Mouse (Mus musculus) midbrain, embryonic 12.5 days (tissue): Measurements from ENCODE around the gene Gm14214. TPM values are rescaled to one million over a fixed set of nuclear protein-coding genes. Genes with fewer than 3 reads are reported as not detected.
A peak's percentile ranks its signal among the peaks of the same experiment; 100 is the strongest.

Source experiments
- ATAC-seq: fragments of 200-750 bp; cut with Nextera tagmentation; 2 replicates; pipeline ENCODE4 v1.8.0; 2017; ENCODE audit warnings: low read depth, moderate TSS enrichment, moderate library complexity; ENCODE audit not compliant: low FRiP score
- H3K27ac ChIP-seq: fragments of 300-500 bp; sonication (generic); replicated peaks from 2 replicates; pipeline ENCODE4 v1.5.1; 2016; ENCODE audit warnings: mild to moderate bottlenecking
- H3K27me3 ChIP-seq: fragments of 300-500 bp; sonication (generic); 2 replicates; pipeline ENCODE4 v1.6.1; 2016; ENCODE audit warnings: mild to moderate bottlenecking
- H3K36me3 ChIP-seq: fragments of 300-500 bp; sonication (generic); 2 replicates; pipeline ENCODE4 v1.6.1; 2016
- H3K4me1 ChIP-seq: fragments of 300-500 bp; sonication (generic); 2 replicates; pipeline ENCODE4 v1.6.1; 2016
- H3K4me2 ChIP-seq: fragments of 300-500 bp; sonication (generic); replicated peaks from 2 replicates; pipeline ENCODE4 v1.6.1; 2016; ENCODE audit warnings: mild to moderate bottlenecking, moderate library complexity
- H3K4me3 ChIP-seq: fragments of 300-500 bp; sonication (generic); 2 replicates; pipeline ENCODE4 v1.5.1; 2016; ENCODE audit warnings: mild to moderate bottlenecking
- H3K9ac ChIP-seq: fragments of 300-500 bp; sonication (generic); replicated peaks from 2 replicates; pipeline ENCODE4 v1.6.1; 2016; ENCODE audit warnings: mild to moderate bottlenecking, moderate library complexity
- H3K9me3 ChIP-seq: fragments of 300-500 bp; sonication (generic); 2 replicates; pipeline ENCODE4 v1.6.1; 2016; ENCODE audit warnings: mild to moderate bottlenecking
- WGBS: fragments of 180-500 bp; shearing (Covaris S2); methylation state at CpG from one replicate; pipeline ENCODE4 v1.1.7; 2016; 5-methylcytosine and 5-hydroxymethylcytosine counted together
- polyA plus RNA-seq: library from polyadenylated mRNA; unstranded; fragments of >200 nt; fragmentation: Nextera tagmentation; extraction: Ambion mirVana; gene quantifications from 2 replicates; pipeline ENCODE4 v1.2.1, GENCODE M21; 2016

Gm14214 gene
- polyA plus RNA-seq, 1 experiment from 2014 or later: not detected

DNA sequence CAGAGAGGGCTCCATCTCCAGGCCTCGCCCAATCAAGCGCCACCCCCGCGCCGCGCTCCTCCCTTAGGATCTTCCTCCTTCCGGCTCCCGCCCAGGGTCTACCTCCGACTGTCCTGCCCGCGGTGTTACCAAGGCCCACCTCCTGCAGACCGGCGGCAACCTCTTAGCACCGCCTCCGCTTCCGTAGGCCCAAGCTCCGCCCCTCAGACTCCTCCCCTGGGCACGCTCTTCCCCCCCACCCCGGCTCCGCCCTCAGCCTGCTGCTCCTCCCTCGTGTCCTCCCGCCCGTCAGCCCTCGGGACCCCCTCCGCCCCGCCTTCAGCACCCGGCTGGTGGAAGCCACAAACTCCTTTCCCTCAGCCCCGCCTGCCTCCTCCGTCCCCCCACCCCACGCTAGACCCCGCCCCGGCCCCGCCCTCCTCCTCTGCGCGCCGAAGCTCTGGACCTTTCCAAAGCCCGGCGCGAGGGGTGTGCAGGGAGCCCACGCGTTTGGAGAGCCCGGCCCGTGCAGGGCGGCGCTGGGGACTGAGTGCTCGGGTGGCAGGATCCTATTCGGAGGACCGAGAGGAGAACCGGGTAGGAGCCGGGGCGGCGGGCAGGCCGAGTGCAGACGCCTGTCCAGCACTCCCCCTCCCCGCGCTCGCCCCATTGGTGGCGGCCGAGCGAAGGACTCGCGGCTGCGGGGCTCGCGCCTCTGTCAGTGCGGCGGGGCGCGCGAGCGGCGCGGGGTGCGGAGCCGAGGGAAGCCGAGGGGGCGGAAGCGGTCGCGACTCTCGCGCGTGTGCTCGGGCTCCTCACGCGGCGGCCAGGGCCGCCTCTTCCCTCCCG is 21.0 kb upstream of the Gm14214 start, which contains the start of the genes Raly and a:
Gene Raly (plus strand): TSS at position 441 of the 828 bp plus-strand sequence.
Gene a (plus strand): TSS at position 747 of the 828 bp plus-strand sequence.
- WGBS: under 1% methylated on average over 79 of the region's 89 CpGs
- H3K27me3 ChIP-seq: no peaks in the 10 kb centered on the region
- H3K4me2 ChIP-seq: peak within 1 kb of the TSS; percentile 93
- peak within 1 kb of the TSS; percentile 98 for H3K4me3 ChIP-seq
- no peaks in the 10 kb centered on the region for H3K36me3 ChIP-seq
- H3K27ac ChIP-seq: peak within 1 kb of the TSS; percentile 97
- peaks cover 43% of the 10 kb centered on the region for H3K4me1 ChIP-seq
- H3K9me3 ChIP-seq: no peaks in the 10 kb centered on the region
- peak within 1 kb of the TSS; percentile 93 for H3K9ac ChIP-seq
- ATAC-seq: peak; percentile 97

DNA sequence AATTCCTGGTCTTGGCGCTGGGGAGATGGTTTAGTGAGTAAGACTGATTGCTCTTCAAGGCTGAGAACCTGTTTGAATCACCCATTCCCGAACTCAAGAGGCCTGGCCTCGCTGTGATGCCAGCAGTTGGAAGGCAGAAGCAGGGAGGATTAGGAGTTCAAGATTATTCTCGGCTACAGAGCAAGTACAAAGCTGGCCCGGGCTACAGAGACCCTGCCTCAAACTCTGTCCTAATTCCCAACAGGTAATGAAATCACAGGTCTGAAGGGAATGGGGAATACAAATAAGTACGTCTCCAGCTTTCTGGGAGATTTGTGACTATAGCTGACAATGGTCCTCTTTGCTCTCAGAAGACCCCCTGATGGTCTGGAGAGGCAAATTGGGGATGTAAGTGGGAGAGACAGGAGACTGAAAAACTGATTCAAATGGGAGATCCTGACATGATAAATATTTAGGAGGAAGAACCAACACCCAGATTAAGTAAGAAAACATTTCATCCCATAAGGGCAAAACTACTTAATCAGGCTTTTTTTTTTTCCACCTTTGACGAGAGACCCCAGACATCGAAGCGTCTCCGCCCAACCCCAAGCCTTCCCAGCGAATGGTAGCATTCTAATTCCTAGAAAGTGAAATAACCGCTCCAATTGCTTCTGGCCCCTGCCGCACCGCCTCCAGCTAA is 20.3 kb upstream of the Gm14214 start:
- Histone ChIP-seq H3K9me3 (no peaks in the 10 kb centered on the region), H3K9ac (peak overlapping the region; percentile 54), H3K27me3 (no peaks in the 10 kb centered on the region), H3K4me2 (peak overlapping the region; percentile 93), H3K36me3 (no peaks in the 10 kb centered on the region), H3K4me1 (peaks cover 45% of the 10 kb centered on the region), H3K27ac (peak overlapping the region; percentile 97), H3K4me3 (peak overlapping the region; percentile 98)
- ATAC-seq: no peak
- 3% methylated on average over 14 of the region's 14 CpGs for WGBS

- Histone ChIP-seq H3K9ac (no peak overlapping the region), H3K36me3 (no peaks in the 10 kb centered on the region), H3K4me1 (peaks cover 43% of the 10 kb centered on the region), H3K9me3 (no peaks in the 10 kb centered on the region), H3K4me3 (no peak overlapping the region), H3K4me2 (no peak overlapping the region), H3K27me3 (no peaks in the 10 kb centered on the region), H3K27ac (no peak overlapping the region)
- ATAC-seq: no peak
- WGBS: 75% methylated on average over 6 of the region's 6 CpGs
These were observed 19.6 kb upstream of the Gm14214 start for GRCm38 (mm10) chr2:154789381-154789780.

DNA sequence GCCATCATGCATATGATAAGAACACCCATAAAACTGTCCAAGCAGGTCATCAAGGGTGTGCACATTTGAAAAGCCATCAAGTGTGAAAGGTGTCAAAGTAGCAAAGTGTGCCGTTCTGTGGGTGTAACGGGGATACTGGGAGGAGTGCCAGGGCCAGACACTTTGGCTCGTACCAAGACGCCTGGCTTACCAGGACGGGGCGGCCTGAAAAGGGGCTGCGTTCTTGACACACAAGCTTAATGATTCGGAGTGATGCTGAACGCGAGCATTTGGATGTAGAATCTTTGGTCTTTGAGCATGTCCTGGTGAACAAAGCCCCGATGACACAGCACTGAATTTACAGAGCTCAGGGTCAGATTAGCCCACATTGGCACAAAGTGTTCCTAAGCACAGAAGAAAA is 16.9 kb upstream of the Gm14214 start:
- ATAC-seq: no peak
- 85% methylated on average over 11 of the region's 11 CpGs for WGBS

GRCm38 (mm10) chr2:154786187-154786586 is 16.4 kb upstream of the Gm14214 start:
- Histone ChIP-seq H3K4me2 (no peak overlapping the region), H3K27ac (no peak overlapping the region), H3K9me3 (no peaks in the 10 kb centered on the region), H3K27me3 (no peaks in the 10 kb centered on the region), H3K36me3 (no peaks in the 10 kb centered on the region), H3K9ac (no peak overlapping the region), H3K4me1 (peaks cover 35% of the 10 kb centered on the region), H3K4me3 (no peak overlapping the region)
- WGBS: 40% methylated on average over 3 of the region's 3 CpGs
- ATAC-seq: no peak

More for the DNA sequence above, 16.9 kb upstream of the Gm14214 start:
- Histone ChIP-seq H3K9me3 (no peaks in the 10 kb centered on the region), H3K27ac (no peak overlapping the region), H3K4me1 (peaks cover 35% of the 10 kb centered on the region), H3K9ac (no peak overlapping the region), H3K27me3 (no peaks in the 10 kb centered on the region), H3K4me3 (no peak overlapping the region), H3K36me3 (no peaks in the 10 kb centered on the region), H3K4me2 (no peak overlapping the region)

DNA sequence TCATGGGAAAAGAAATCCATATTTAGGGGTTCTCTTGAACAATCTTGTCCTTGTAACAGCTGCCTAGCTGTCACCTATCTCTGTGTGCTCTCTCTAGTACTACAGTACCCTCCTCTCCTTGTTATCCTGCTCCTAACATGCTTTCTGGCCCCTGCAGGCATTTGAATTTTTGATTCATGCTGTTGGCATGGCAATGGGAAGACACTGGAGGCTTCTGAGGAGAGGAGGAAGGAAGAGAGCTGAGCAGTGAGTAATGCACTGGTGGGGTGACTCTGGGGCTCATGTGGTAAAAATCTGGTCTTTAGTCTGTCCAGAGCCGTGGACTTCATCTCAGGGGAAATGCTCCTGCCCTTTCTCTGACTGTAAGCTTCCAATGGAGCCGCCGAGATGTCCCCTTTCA is 15.5 kb upstream of the Gm14214 start:
- Histone ChIP-seq H3K9ac (no peak overlapping the region), H3K4me3 (no peak overlapping the region), H3K36me3 (no peaks in the 10 kb centered on the region), H3K9me3 (no peaks in the 10 kb centered on the region), H3K27ac (peak overlapping the region; percentile 39; the same call in 1 of the 2 replicates), H3K27me3 (no peaks in the 10 kb centered on the region), H3K4me2 (no peak overlapping the region), H3K4me1 (peaks cover 35% of the 10 kb centered on the region)
- ATAC-seq: no peak
- 59% methylated on average over 3 of the region's 3 CpGs for WGBS

- Histone ChIP-seq H3K4me1 (peaks cover 30% of the 10 kb centered on the region), H3K27me3 (no peaks in the 10 kb centered on the region), H3K9ac (no peak overlapping the region), H3K4me3 (no peak overlapping the region), H3K27ac (no peak overlapping the region), H3K36me3 (no peaks in the 10 kb centered on the region), H3K4me2 (no peak overlapping the region), H3K9me3 (no peaks in the 10 kb centered on the region)
- 67% methylated on average over 17 of the region's 17 CpGs for WGBS
- no peak for ATAC-seq
These were observed 13.2 kb upstream of the Gm14214 start for GRCm38 (mm10) chr2:154782856-154783650.

DNA sequence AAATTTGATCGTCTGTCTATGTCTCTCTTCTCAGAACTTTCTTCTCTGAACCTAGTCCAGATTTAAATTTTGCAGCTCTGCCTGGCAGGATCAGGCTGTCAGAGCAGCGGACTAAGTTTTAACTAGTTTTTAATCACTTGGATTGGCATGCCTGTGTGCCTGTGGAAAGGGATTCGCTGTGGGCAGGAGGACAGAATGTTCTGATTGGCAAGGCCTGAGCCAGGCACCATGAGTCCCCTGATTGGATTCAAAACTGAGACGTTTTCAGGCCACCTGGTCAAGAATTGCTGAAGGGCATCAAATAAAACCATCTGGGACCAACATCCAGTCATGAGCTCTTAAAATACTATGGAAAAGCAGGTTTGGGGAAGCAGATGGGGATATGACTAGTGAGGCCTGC is 12.5 kb upstream of the Gm14214 start:
- Histone ChIP-seq H3K4me2 (no peak overlapping the region), H3K9ac (no peak overlapping the region), H3K4me3 (no peak overlapping the region), H3K4me1 (peaks cover 30% of the 10 kb centered on the region), H3K9me3 (no peaks in the 10 kb centered on the region), H3K27ac (no peak overlapping the region), H3K27me3 (no peaks in the 10 kb centered on the region), H3K36me3 (no peaks in the 10 kb centered on the region)
- 84% methylated on average over 4 of the region's 4 CpGs for WGBS
- no peak for ATAC-seq

- no peaks in the 10 kb centered on the region for H3K36me3 ChIP-seq
- 59% methylated on average over 3 of the region's 3 CpGs for WGBS
- no peak overlapping the region for H3K9ac ChIP-seq
- no peaks in the 10 kb centered on the region for H3K27me3 ChIP-seq
- H3K4me2 ChIP-seq: no peak overlapping the region
- peaks cover 18% of the 10 kb centered on the region for H3K4me1 ChIP-seq
- ATAC-seq: no peak
- H3K9me3 ChIP-seq: no peaks in the 10 kb centered on the region
- no peak overlapping the region for H3K4me3 ChIP-seq
- no peak overlapping the region for H3K27ac ChIP-seq
These were observed 9.8 kb upstream of the Gm14214 start for GRCm38 (mm10) chr2:154779648-154780047.

- H3K9ac ChIP-seq: no peak overlapping the region
- no peak overlapping the region for H3K4me3 ChIP-seq
- no peaks in the 10 kb centered on the region for H3K4me1 ChIP-seq
- no peak for ATAC-seq
- no peaks in the 10 kb centered on the region for H3K36me3 ChIP-seq
- no peaks in the 10 kb centered on the region; the same call in 1 of the 2 replicates for H3K9me3 ChIP-seq
- no peaks in the 10 kb centered on the region for H3K27me3 ChIP-seq
- no peak overlapping the region for H3K27ac ChIP-seq
- no peak overlapping the region for H3K4me2 ChIP-seq
- 75% methylated on average over 7 of the region's 7 CpGs for WGBS
These were observed 6.7 kb upstream of the Gm14214 start for GRCm38 (mm10) chr2:154776496-154776895.

GRCm38 (mm10) chr2:154774032-154774431 is 4.2 kb upstream of the Gm14214 start:
- H3K27ac ChIP-seq: no peak overlapping the region
- H3K4me1 ChIP-seq: no peaks in the 10 kb centered on the region
- ATAC-seq: no peak
- H3K27me3 ChIP-seq: no peaks in the 10 kb centered on the region
- no peaks in the 10 kb centered on the region for H3K36me3 ChIP-seq
- H3K9me3 ChIP-seq: no peaks in the 10 kb centered on the region; the same call in 1 of the 2 replicates
- WGBS: 82% methylated on average over 1 of the region's 1 CpGs
- no peak overlapping the region for H3K4me2 ChIP-seq
- H3K4me3 ChIP-seq: no peak overlapping the region
- no peak overlapping the region for H3K9ac ChIP-seq
